Mouse (Mus musculus): ENCODE results near the gene Olfr95. TPM values are rescaled to one million over a fixed set of nuclear protein-coding genes. Genes with fewer than 3 reads are reported as not detected.

The Olfr95 gene
- polyA plus RNA-seq, 1 experiment from 2014 or later, result not detected

DNA sequence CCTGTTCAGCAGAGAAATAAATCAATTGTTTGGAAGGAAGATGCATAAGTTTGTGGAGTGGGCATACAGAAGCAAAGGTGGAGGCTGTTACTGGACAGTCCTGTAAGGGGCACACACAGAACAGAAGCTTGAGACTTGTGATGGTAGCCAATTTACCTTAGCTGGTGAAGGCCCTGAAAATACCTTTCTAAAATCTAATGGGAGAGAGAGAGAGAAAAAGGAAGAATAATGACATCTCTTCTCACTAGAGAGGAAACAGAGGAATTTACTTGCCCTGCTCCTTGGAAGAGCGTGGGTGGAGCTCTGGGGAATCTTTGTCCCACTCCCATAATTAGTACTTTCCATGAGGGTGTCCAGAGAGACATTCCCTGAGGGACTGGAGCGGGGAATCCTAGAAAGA, 12.0 kb downstream of the Olfr95 start, which contains the start of gene Olfr94:
TSS of gene Olfr94 (minus strand) at position 101 of the 400 bp plus-strand sequence.
- Histone ChIP-seq H3K9me3 (no peaks in the 10 kb centered on the region), H3K27ac (replicated peaks) (no peak within 1 kb of the TSS), H3K4me1 (replicated peaks) (peaks cover 9% of the 10 kb centered on the region; the same call in 1 of the 2 replicates), H3K27me3 (peaks cover 16% of the 10 kb centered on the region), H3K4me3 (no peak within 1 kb of the TSS), H3K9ac (no peak within 1 kb of the TSS), H3K36me3 (no peaks in the 10 kb centered on the region), H3K4me2 (no peak within 1 kb of the TSS)
- WGBS, result 73% methylated on average over 2 of the region's 2 CpGs
- ATAC-seq (ENCODE audit: low FRiP score, low read depth), result no peak

DNA sequence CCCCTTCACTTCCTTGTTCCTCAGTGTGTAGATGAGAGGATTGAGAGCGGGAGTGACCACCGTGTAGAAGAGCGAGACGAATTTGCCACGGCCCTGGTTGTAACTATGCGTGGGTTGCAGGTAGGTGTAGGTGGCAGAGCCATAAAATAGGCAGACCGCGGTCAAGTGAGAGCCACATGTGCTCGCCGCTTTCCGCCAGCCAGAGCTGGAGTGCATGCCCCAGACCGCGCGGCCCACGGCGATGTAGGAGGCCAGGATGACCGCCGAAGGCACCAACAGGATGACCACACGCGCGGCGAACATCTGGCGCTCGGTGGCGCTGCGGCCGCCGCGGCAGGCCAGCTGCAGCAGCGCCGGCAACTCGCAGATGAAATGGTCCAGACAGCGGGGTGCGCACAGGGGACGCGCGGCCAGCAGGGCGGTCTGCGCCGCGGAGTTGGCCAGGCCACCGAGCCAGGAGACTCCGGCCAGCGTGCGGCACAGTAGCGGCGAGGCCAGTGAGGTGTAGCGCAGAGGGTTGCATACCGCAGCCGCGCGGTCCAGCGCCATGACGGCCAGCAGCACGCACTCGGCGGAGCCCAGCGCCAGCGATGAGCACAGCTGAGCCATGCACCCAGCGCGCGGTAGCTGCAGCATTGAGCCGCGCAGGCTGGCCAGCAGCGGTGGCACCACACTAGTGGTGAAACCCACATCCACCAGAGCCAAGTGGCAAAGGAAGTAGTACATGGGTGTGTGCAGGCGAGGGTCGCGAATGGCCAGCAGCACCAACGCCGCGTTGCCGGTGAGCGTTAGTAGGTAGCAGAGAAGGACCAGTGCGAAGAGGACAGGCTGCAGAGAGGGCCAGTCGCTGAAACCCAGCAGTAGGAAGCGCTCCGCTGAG, 15.8 kb downstream of the Olfr95 start:
- Histone ChIP-seq H3K4me3 (peak overlapping the region; percentile 73), H3K9me3 (no peaks in the 10 kb centered on the region), H3K27ac (replicated peaks) (peak overlapping the region; percentile 84), H3K27me3 (peaks cover 16% of the 10 kb centered on the region), H3K36me3 (no peaks in the 10 kb centered on the region), H3K9ac (peak overlapping the region; percentile 66), H3K4me2 (peak overlapping the region; percentile 86), H3K4me1 (replicated peaks) (peaks cover 9% of the 10 kb centered on the region; the same call in 1 of the 2 replicates)
- WGBS, result under 1% methylated on average over 77 of the region's 77 CpGs
- peak; percentile 95 for ATAC-seq (ENCODE audit: low FRiP score, low read depth)

DNA sequence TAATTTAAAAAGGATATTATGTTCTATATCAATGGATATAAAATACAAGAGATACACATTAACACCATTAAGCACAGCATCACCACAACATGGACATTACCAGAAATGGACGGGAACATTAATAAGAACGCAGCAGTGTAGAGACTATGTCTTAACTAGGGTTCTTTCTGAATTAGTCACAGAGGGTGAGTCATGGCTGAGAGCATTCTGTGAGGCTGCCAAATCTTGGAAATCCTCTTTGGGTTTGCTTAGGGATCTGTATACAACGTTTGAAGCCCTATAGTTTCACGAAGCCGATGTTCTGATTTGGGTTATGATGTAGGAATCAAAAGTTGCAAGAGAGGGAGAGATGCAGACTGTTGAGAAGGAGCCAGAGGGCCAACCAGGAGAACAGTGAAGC, 18.1 kb downstream of the Olfr95 start:
- Histone ChIP-seq H3K4me3 (no peak overlapping the region), H3K4me1 (replicated peaks) (peaks cover 9% of the 10 kb centered on the region; the same call in 1 of the 2 replicates), H3K9me3 (no peaks in the 10 kb centered on the region), H3K4me2 (no peak overlapping the region), H3K36me3 (no peaks in the 10 kb centered on the region), H3K9ac (no peak overlapping the region), H3K27ac (replicated peaks) (no peak overlapping the region), H3K27me3 (peaks cover 16% of the 10 kb centered on the region)
- ATAC-seq (ENCODE audit: low FRiP score, low read depth), result no peak
- 89% methylated on average over 5 of the region's 5 CpGs for WGBS

DNA sequence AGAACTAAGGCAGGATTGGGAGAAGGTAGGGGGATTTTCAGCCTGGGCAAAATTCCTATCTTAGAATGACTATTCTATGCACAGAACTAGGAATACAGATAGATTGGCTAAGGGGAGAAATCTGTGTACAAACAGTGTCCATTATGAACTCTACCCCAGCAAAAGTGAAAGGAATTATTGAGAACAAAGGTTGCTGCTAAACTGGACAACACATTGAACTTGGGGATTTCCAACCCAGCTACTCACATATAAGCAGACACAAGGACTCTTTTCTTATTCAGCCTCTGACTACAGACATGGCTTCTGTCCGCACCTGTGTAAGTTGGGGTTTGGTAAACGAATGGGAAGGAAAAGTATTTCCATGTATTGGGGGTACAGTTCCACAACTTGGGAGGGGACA, 19.3 kb downstream of the Olfr95 start, which contains the start of gene Ubd:
TSS of gene Ubd (plus strand) at position 237 of the 400 bp plus-strand sequence.
- Histone ChIP-seq H3K36me3 (no peaks in the 10 kb centered on the region), H3K4me3 (no peak within 1 kb of the TSS), H3K27me3 (peaks cover 13% of the 10 kb centered on the region), H3K9me3 (no peaks in the 10 kb centered on the region), H3K4me2 (no peak within 1 kb of the TSS), H3K4me1 (replicated peaks) (peaks cover 9% of the 10 kb centered on the region; the same call in 1 of the 2 replicates), H3K27ac (replicated peaks) (no peak within 1 kb of the TSS), H3K9ac (no peak within 1 kb of the TSS)
- WGBS, result 90% methylated on average over 2 of the region's 2 CpGs
- ATAC-seq (ENCODE audit: low FRiP score, low read depth), result no peak

DNA sequence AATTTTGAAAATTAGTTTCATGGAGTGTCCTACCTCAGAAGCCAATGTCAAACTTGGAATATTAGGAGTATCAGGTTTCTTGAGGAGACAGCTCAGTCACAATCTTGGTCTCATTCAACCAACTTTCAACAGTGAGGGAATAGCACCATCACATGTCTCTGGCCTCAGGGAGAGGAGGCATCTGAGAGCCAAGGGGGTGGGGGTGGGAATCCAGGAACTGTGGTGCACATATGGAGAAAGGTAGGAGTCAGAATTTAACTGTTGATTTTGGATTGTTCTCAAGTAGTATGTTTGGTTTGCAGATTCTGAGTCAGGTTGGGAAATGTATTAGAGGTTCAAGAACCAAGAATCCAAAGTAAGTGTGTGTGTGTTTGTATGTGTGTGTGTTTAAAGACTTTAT, 19.9 kb downstream of the Olfr95 start:
- no peak for ATAC-seq (ENCODE audit: low FRiP score, low read depth)
- no peak overlapping the region for H3K4me2 ChIP-seq
- H3K27me3 ChIP-seq, result peaks cover 7% of the 10 kb centered on the region
- H3K9ac ChIP-seq, result no peak overlapping the region
- no peaks in the 10 kb centered on the region for H3K9me3 ChIP-seq
- H3K4me1 ChIP-seq (replicated peaks), result peaks cover 8% of the 10 kb centered on the region; the same call in 1 of the 2 replicates
- H3K36me3 ChIP-seq, result no peaks in the 10 kb centered on the region
- H3K27ac ChIP-seq (replicated peaks), result no peak overlapping the region
- no peak overlapping the region for H3K4me3 ChIP-seq

DNA sequence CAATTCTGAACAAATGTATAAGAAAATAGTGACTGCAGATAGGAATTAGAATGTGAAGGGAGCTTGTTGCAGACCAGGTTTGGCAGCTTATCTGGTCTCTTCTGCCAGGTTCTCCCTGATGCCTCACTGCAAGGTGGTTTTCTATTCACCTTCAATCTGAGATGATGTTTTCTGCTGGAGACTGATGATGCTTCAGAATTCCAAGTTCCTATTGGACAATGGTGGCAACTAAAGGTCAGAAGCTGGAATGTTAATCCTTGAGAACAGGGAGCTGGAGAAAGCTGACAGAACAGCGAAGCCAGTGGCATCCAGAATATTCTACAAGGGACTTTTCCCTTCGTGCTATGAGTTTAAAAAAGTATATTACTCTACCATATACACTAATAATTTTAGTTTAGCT, 22.2 kb downstream of the Olfr95 start:
- H3K9me3 ChIP-seq, result no peaks in the 10 kb centered on the region
- ATAC-seq (ENCODE audit: low FRiP score, low read depth), result no peak
- H3K27ac ChIP-seq (replicated peaks), result no peak overlapping the region
- no peaks in the 10 kb centered on the region for H3K36me3 ChIP-seq
- H3K4me2 ChIP-seq, result no peak overlapping the region
- no peaks in the 10 kb centered on the region for H3K4me1 ChIP-seq (replicated peaks)
- 45% methylated on average over 2 of the region's 2 CpGs for WGBS
- no peaks in the 10 kb centered on the region for H3K27me3 ChIP-seq
- no peak overlapping the region for H3K4me3 ChIP-seq
- H3K9ac ChIP-seq, result no peak overlapping the region

DNA sequence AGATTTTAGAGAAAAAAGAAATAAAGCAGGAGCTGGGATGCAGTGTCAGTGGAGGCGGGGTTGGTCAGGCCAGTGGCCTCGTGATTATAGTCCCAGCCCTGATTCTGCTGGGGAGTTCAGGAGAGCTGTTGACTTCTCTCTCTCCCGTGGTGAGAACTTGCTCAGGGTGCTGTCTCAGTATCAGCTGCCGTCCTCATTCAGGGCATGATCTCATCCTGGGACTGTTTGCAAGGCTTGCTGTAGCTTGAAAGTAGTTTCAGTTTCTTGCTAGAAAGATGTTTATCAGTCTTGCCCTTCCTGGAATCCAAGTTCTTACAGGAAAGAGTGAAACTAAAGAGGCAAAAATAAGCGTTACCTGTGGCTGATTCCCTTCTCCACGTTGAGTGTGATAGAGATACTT, 27.4 kb downstream of the Olfr95 start:
- Histone ChIP-seq H3K9ac (no peak overlapping the region), H3K27ac (replicated peaks) (no peak overlapping the region), H3K4me1 (replicated peaks) (no peaks in the 10 kb centered on the region), H3K9me3 (no peaks in the 10 kb centered on the region), H3K4me3 (no peak overlapping the region), H3K36me3 (no peaks in the 10 kb centered on the region), H3K4me2 (no peak overlapping the region), H3K27me3 (no peaks in the 10 kb centered on the region)
- WGBS, result 56% methylated on average over 6 of the region's 6 CpGs
- ATAC-seq (ENCODE audit: low FRiP score, low read depth), result no peak

DNA sequence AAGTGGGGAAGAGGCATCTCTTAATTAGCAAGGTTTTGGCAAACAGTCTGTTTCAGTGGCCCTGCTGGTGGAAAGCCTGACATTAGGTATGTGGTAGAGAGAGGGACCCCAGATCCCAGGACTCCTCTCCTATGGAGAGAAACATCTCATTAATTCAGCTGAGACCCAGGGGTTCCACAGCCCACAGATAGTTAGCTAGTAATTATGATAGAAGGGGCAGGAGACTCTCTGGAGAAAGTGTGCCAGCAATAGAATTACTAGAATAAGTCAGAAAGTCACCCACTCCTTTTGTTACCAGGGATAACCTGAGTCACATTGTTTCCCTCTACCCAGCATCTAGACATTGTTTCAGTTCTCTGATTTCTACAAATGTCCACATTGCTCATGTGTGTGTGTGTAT, 51.5 kb downstream of the Olfr95 start, which contains the start of gene Olfr93:
TSS of gene Olfr93 (minus strand) at position 101 of the 400 bp plus-strand sequence.
- Histone ChIP-seq H3K9me3 (no peaks in the 10 kb centered on the region), H3K36me3 (no peaks in the 10 kb centered on the region), H3K9ac (no peak within 1 kb of the TSS), H3K4me3 (no peak within 1 kb of the TSS), H3K4me1 (replicated peaks) (no peaks in the 10 kb centered on the region), H3K27me3 (no peaks in the 10 kb centered on the region), H3K4me2 (no peak within 1 kb of the TSS), H3K27ac (replicated peaks) (no peak within 1 kb of the TSS)
- no peak for ATAC-seq (ENCODE audit: low FRiP score, low read depth)

Other genes with a start within 250 kb of the Olfr95 start
- 0.30 and 0.38 TPM in 2 replicates for gene 2410137M14Rik, start 231.9 kb downstream of the Olfr95 start, polyA plus RNA-seq (2015; fragmentation: Nextera tagmentation; extraction: Ambion mirVana)
- 2.5 and 3.1 TPM in 2 replicates for gene H2-M5, start 223.6 kb downstream of the Olfr95 start, polyA plus RNA-seq (2015; fragmentation: Nextera tagmentation; extraction: Ambion mirVana)
- gene Zfp57, start 212.0 kb downstream of the Olfr95 start, polyA plus RNA-seq (2015; fragmentation: Nextera tagmentation; extraction: Ambion mirVana), result 222 and 250 TPM in 2 replicates
- 2.3 TPM in 2 replicates for gene Mog, start 189.7 kb downstream of the Olfr95 start, polyA plus RNA-seq (2015; fragmentation: Nextera tagmentation; extraction: Ambion mirVana)
- 85.2 and 86.0 TPM in 2 replicates for gene Gabbr1, start 167.2 kb downstream of the Olfr95 start, polyA plus RNA-seq (2015; fragmentation: Nextera tagmentation; extraction: Ambion mirVana)
- 0.08 TPM in 1 of 2 replicates, not detected in the other for gene Olfr90, start 124.6 kb downstream of the Olfr95 start, polyA plus RNA-seq (2015; fragmentation: Nextera tagmentation; extraction: Ambion mirVana)
- not detected in 2 replicates for gene Olfr91, start 114.8 kb downstream of the Olfr95 start, polyA plus RNA-seq (2015; fragmentation: Nextera tagmentation; extraction: Ambion mirVana)
- gene Olfr92, start 93.0 kb downstream of the Olfr95 start, polyA plus RNA-seq (2015; fragmentation: Nextera tagmentation; extraction: Ambion mirVana), result not detected in 2 replicates
- not detected in 2 replicates for gene Olfr93, start 51.6 kb downstream of the Olfr95 start, polyA plus RNA-seq (2015; fragmentation: Nextera tagmentation; extraction: Ambion mirVana)
- 0.17 TPM in 1 of 2 replicates, not detected in the other for gene Ubd, start 19.2 kb downstream of the Olfr95 start, polyA plus RNA-seq (2015; fragmentation: Nextera tagmentation; extraction: Ambion mirVana)
- not detected in 2 replicates for gene Olfr94, start 12.1 kb downstream of the Olfr95 start, polyA plus RNA-seq (2015; fragmentation: Nextera tagmentation; extraction: Ambion mirVana)
- gene Olfr96, start 7.0 kb upstream of the Olfr95 start, polyA plus RNA-seq (2015; fragmentation: Nextera tagmentation; extraction: Ambion mirVana), result not detected in 2 replicates
- gene Olfr97, start 24.2 kb upstream of the Olfr95 start, polyA plus RNA-seq (2015; fragmentation: Nextera tagmentation; extraction: Ambion mirVana), result not detected in 2 replicates
- gene Olfr98, start 50.6 kb upstream of the Olfr95 start, polyA plus RNA-seq (2015; fragmentation: Nextera tagmentation; extraction: Ambion mirVana), result not detected in 2 replicates
- gene H2-M3, start 57.1 kb upstream of the Olfr95 start, polyA plus RNA-seq (2015; fragmentation: Nextera tagmentation; extraction: Ambion mirVana), result 0.87 and 1.5 TPM in 2 replicates
- gene Olfr99, start 70.3 kb upstream of the Olfr95 start, polyA plus RNA-seq (2015; fragmentation: Nextera tagmentation; extraction: Ambion mirVana), result not detected in 2 replicates
- not detected in 2 replicates for gene Olfr101, start 91.2 kb upstream of the Olfr95 start, polyA plus RNA-seq (2015; fragmentation: Nextera tagmentation; extraction: Ambion mirVana)
- not detected in 2 replicates for gene Olfr102, start 103.9 kb upstream of the Olfr95 start, polyA plus RNA-seq (2015; fragmentation: Nextera tagmentation; extraction: Ambion mirVana)
- gene Olfr103, start 126.6 kb upstream of the Olfr95 start, polyA plus RNA-seq (2015; fragmentation: Nextera tagmentation; extraction: Ambion mirVana), result not detected in 2 replicates
- not detected in 2 replicates for gene Olfr104-ps, start 146.5 kb upstream of the Olfr95 start, polyA plus RNA-seq (2015; fragmentation: Nextera tagmentation; extraction: Ambion mirVana)
- gene Olfr105-ps, start 165.9 kb upstream of the Olfr95 start, polyA plus RNA-seq (2015; fragmentation: Nextera tagmentation; extraction: Ambion mirVana), result not detected in 2 replicates
- gene Olfr106-ps, start 177.3 kb upstream of the Olfr95 start, polyA plus RNA-seq (2015; fragmentation: Nextera tagmentation; extraction: Ambion mirVana), result not detected in 2 replicates
- gene Olfr107, start 186.1 kb upstream of the Olfr95 start, polyA plus RNA-seq (2015; fragmentation: Nextera tagmentation; extraction: Ambion mirVana), result not detected in 2 replicates
- not detected in 2 replicates for gene Olfr108, start 232.4 kb upstream of the Olfr95 start, polyA plus RNA-seq (2015; fragmentation: Nextera tagmentation; extraction: Ambion mirVana)
- not detected in 2 replicates for gene Olfr109, start 245.8 kb upstream of the Olfr95 start, polyA plus RNA-seq (2015; fragmentation: Nextera tagmentation; extraction: Ambion mirVana)